Mouse (Mus musculus): ENCODE measurements around the gene Snd1.

- TF ChIP-seq CTCF (IDR thresholded peaks at IDR 0.05; ENCODE audit: low read depth, low read length): no peak
- TF ChIP-seq GATA2 (IDR thresholded peaks at IDR 0.05; ENCODE audit: borderline replicate concordance, low read depth, low read length): no peak
- no peak for TF ChIP-seq POLR2AphosphoS5 (IDR thresholded peaks at IDR 0.05; ENCODE audit: insufficient replicate concordance, low read depth, low read length)
These were observed 408.6 kb downstream of the Snd1 start for GRCm38 (mm10) chr6:28883518-28883917.

All from G1E (cell line).